Mouse (Mus musculus): ENCODE data around the gene Fbxl17. TPM values are rescaled to one million over a fixed set of nuclear protein-coding genes. Genes with fewer than 3 reads are reported as not detected.

The Fbxl17 gene
- polyA plus RNA-seq, 1 experiment from 2014 or later, result 9.0 TPM

DNA sequence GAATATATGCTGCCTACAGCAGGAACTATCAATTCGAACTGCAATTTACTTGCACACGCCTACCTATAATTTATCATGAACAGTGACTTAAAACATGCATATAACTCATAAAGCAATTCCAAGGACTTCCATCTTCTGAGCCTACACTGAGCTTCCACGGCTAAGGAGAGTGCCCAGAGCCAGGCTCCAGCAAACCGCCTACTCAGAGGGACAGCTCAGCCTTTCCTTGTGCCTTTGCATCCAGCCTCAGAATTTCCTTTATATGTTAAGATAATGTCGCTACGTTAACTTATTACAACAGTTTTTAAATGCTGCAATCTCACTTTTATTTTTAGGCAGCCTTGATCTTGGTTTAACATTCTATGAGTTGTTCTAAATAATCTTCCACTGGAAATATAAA lies 80.3 kb downstream of the Fbxl17 start:
- Histone ChIP-seq H3K9ac (no peak overlapping the region), H3K36me3 (ENCODE audit: insufficient read depth) (no peaks in the 10 kb centered on the region), H3K4me2 (no peak overlapping the region), H3K4me1 (ENCODE audit: insufficient read depth) (no peaks in the 10 kb centered on the region), H3K9me3 (ENCODE audit: low read depth, low read length) (no peaks in the 10 kb centered on the region), H3K4me3 (ENCODE audit: low read depth, low read length) (no peak overlapping the region), H3K27ac (ENCODE audit: low read depth) (no peak overlapping the region), H3K27me3 (ENCODE audit: insufficient read depth, low read length) (no peaks in the 10 kb centered on the region)
- no peak for TF ChIP-seq CTCF (IDR thresholded peaks at IDR 0.05; ENCODE audit: low read depth)
- ATAC-seq (ENCODE audit: insufficient read depth), result no peak
- WGBS, result 85% methylated on average over 6 of the region's 6 CpGs
- DNase-seq, result no peak

DNA sequence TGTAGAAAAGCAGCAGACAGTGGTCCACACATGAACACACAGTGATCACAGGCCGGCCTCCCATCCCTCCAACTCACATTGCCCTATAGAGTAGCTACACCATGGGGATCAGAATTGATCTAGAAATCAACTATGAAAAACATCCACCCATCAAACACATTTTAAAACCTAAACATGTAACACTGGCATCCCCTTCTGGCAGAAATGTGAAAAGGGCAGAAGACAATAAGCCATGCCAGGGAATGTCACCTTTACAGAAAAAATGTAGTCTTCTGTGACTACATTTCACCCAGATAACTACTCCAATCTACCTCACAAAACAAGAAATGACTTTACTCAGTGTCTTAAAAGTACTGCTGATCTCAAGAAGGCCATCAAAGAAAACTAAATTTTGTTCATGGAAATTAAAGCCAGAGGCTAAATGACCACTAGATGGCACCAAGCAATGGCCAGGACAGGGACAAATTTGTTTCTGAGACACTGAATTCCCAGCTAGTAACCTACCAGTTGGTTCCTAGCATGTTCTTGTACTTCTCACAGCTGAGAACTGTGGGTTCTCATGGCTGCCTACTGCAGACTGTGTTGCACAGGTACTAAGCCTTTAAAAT lies 85.7 kb downstream of the Fbxl17 start:
- no peak overlapping the region for H3K27ac ChIP-seq (ENCODE audit: low read depth)
- H3K4me3 ChIP-seq (ENCODE audit: low read depth, low read length), result no peak overlapping the region
- H3K36me3 ChIP-seq (ENCODE audit: insufficient read depth), result no peaks in the 10 kb centered on the region
- no peaks in the 10 kb centered on the region for H3K4me1 ChIP-seq (ENCODE audit: insufficient read depth)
- no peak overlapping the region for H3K9ac ChIP-seq
- ATAC-seq (ENCODE audit: insufficient read depth), result no peak
- WGBS, result 90% methylated on average over 1 of the region's 1 CpGs
- no peaks in the 10 kb centered on the region for H3K27me3 ChIP-seq (ENCODE audit: insufficient read depth, low read length)
- no peaks in the 10 kb centered on the region; the same call in 1 of the 2 replicates for H3K9me3 ChIP-seq (ENCODE audit: low read depth, low read length)
- TF ChIP-seq CTCF (IDR thresholded peaks at IDR 0.05; ENCODE audit: low read depth), result peak; percentile 71
- H3K4me2 ChIP-seq, result no peak overlapping the region
- DNase-seq, result peak; percentile 76

DNA sequence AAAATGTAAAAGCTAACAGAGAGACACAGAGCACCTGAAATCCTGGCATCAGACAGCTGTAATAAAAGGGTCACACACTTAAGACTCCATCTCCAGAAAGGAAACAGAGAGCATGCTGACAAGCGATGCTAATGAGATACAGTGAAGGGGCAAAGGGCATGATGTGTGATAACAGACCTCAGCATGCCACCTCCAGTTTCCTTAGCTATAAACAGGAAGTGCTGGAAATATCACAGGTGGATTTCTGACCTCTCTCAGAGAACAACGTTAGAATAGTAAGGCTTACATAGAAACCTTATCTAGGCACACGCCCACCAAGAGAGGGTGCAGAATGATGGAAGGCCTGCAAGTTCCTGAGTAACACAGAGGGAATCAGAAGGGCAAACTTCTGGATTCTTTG lies 88.3 kb downstream of the Fbxl17 start:
- H3K36me3 ChIP-seq (ENCODE audit: insufficient read depth), result no peaks in the 10 kb centered on the region
- H3K9me3 ChIP-seq (ENCODE audit: low read depth, low read length), result no peaks in the 10 kb centered on the region; the same call in 1 of the 2 replicates
- H3K4me3 ChIP-seq (ENCODE audit: low read depth, low read length), result no peak overlapping the region
- no peak for TF ChIP-seq CTCF (IDR thresholded peaks at IDR 0.05; ENCODE audit: low read depth)
- DNase-seq (no peak), ATAC-seq (ENCODE audit: insufficient read depth) (no peak)
- WGBS, result 37% methylated on average over 3 of the region's 3 CpGs
- no peak overlapping the region for H3K4me2 ChIP-seq
- H3K27me3 ChIP-seq (ENCODE audit: insufficient read depth, low read length), result no peaks in the 10 kb centered on the region
- no peak overlapping the region for H3K27ac ChIP-seq (ENCODE audit: low read depth)
- no peaks in the 10 kb centered on the region for H3K4me1 ChIP-seq (ENCODE audit: insufficient read depth)
- no peak overlapping the region for H3K9ac ChIP-seq

DNA sequence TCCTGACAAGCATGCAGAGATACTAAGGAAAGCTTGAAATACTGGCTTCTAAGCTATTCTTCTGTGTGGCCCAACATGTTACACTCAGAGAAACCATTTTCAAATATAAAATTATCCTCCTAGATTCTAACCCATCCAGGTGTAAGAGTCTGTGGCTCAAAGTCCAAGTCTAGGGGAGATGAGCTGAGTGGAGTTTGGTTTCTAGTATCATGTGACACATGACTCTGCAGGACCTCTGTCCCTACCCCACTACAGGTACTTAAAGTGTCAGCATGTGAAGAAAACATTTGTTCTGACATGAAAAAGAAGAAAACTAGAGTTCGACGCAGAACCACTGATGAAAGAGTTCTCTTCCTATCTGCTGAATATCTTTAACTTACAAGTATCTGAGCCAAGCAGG lies 89.7 kb downstream of the Fbxl17 start:
- H3K9ac ChIP-seq, result no peak overlapping the region
- WGBS, result 89% methylated on average over 2 of the region's 2 CpGs
- no peak overlapping the region for H3K4me3 ChIP-seq (ENCODE audit: low read depth, low read length)

DNA sequence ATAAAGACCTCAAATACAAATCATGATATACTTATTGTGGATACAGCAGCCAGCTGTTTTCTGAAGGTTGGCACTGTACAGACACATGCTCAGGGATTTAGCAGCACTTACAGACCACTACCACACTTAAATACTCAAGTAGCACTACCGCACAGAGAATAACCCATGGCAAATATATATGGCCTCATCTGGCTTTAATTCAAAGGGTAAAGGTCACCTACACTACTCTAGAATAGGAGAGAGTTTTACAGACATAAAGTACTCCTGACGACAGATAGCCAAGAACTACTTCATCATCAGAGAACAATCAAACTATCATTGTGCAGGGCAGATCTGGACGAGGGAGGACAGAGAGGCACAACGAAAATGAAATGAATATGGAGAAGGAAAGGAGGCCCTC lies 93.9 kb downstream of the Fbxl17 start:
- no peak overlapping the region for H3K4me3 ChIP-seq (ENCODE audit: low read depth, low read length)
- TF ChIP-seq CTCF (IDR thresholded peaks at IDR 0.05; ENCODE audit: low read depth), result no peak
- no peaks in the 10 kb centered on the region for H3K36me3 ChIP-seq (ENCODE audit: insufficient read depth)
- H3K4me1 ChIP-seq (ENCODE audit: insufficient read depth), result peaks cover 8% of the 10 kb centered on the region; the same call in 1 of the 2 replicates
- H3K4me2 ChIP-seq, result no peak overlapping the region
- no peak overlapping the region for H3K27ac ChIP-seq (ENCODE audit: low read depth)
- H3K27me3 ChIP-seq (ENCODE audit: insufficient read depth, low read length), result no peaks in the 10 kb centered on the region
- ATAC-seq (ENCODE audit: insufficient read depth), result no peak
- H3K9me3 ChIP-seq (ENCODE audit: low read depth, low read length), result no peaks in the 10 kb centered on the region
- H3K9ac ChIP-seq, result no peak overlapping the region
- 38% methylated on average over 4 of the region's 4 CpGs for WGBS
- no peak for DNase-seq

More for the DNA sequence above, 89.7 kb downstream of the Fbxl17 start:
- ATAC-seq (ENCODE audit: insufficient read depth) (no peak), DNase-seq (no peak)
- H3K36me3 ChIP-seq (ENCODE audit: insufficient read depth), result no peaks in the 10 kb centered on the region
- TF ChIP-seq CTCF (IDR thresholded peaks at IDR 0.05; ENCODE audit: low read depth), result no peak
- 0 out of 2 replicates have a peak, but pooled peaks cover 3% of the 10 kb centered on the region for H3K4me1 ChIP-seq (ENCODE audit: insufficient read depth)
- no peaks in the 10 kb centered on the region for H3K27me3 ChIP-seq (ENCODE audit: insufficient read depth, low read length)
- no peak overlapping the region for H3K4me2 ChIP-seq
- no peak overlapping the region for H3K27ac ChIP-seq (ENCODE audit: low read depth)
- H3K9me3 ChIP-seq (ENCODE audit: low read depth, low read length), result no peaks in the 10 kb centered on the region; the same call in 1 of the 2 replicates

DNA sequence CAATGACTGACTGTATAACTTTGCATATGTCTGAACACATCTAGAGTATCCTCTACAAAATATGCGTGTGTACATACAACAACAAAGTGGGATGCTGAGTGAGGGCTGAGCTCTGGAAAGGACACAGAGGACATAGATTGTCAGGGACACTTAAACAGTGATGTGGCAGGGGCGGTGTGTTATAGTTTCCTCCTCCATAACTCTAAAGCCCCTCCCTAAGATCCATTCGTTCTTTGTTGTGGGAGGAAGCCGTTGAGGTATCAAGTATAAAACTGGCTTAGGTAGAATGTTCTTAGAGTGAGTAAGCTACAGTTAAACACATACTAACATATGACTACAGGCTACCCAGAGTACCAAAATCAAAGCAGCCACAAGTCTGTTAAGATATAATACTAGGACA lies 94.3 kb downstream of the Fbxl17 start:
- H3K4me2 ChIP-seq, result no peak overlapping the region
- DNase-seq (no peak), ATAC-seq (ENCODE audit: insufficient read depth) (no peak)
- H3K9ac ChIP-seq, result no peak overlapping the region
- no peaks in the 10 kb centered on the region for H3K9me3 ChIP-seq (ENCODE audit: low read depth, low read length)
- peaks cover 8% of the 10 kb centered on the region; the same call in 1 of the 2 replicates for H3K4me1 ChIP-seq (ENCODE audit: insufficient read depth)
- H3K27ac ChIP-seq (ENCODE audit: low read depth), result no peak overlapping the region
- H3K27me3 ChIP-seq (ENCODE audit: insufficient read depth, low read length), result no peaks in the 10 kb centered on the region
- 64% methylated on average over 4 of the region's 4 CpGs for WGBS
- no peaks in the 10 kb centered on the region for H3K36me3 ChIP-seq (ENCODE audit: insufficient read depth)
- TF ChIP-seq CTCF (IDR thresholded peaks at IDR 0.05; ENCODE audit: low read depth), result no peak
- no peak overlapping the region for H3K4me3 ChIP-seq (ENCODE audit: low read depth, low read length)

DNA sequence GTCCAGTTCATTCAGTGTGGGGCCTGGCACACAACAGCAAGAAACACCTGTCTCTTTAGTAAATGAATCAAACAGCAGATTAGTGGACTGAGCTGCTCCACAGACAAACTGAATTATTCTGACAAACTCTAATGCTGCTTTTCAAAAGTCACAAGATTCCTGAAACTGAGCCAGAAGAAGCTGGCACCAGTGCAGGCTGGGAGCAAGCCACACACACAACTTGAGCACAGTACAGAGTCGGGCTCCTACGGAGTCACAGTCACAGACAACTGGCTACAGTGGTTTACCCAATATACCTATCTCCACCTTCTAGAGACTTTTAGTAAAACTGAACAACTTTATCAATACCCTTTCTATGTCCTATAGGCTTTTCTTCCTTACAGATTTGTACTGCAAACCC lies 94.8 kb downstream of the Fbxl17 start:
- ATAC-seq (ENCODE audit: insufficient read depth) (no peak), DNase-seq (peak; percentile 73)
- Histone ChIP-seq H3K27me3 (ENCODE audit: insufficient read depth, low read length) (no peaks in the 10 kb centered on the region), H3K27ac (ENCODE audit: low read depth) (no peak overlapping the region), H3K36me3 (ENCODE audit: insufficient read depth) (no peaks in the 10 kb centered on the region), H3K9ac (no peak overlapping the region), H3K4me3 (ENCODE audit: low read depth, low read length) (no peak overlapping the region), H3K4me2 (no peak overlapping the region), H3K9me3 (ENCODE audit: low read depth, low read length) (no peaks in the 10 kb centered on the region), H3K4me1 (ENCODE audit: insufficient read depth) (peaks cover 8% of the 10 kb centered on the region; the same call in 1 of the 2 replicates)
- WGBS, result 55% methylated on average over 2 of the region's 2 CpGs
- no peak for TF ChIP-seq CTCF (IDR thresholded peaks at IDR 0.05; ENCODE audit: low read depth)

All from lung, embryonic 14.5 days (tissue).